Mouse (Mus musculus) embryonic facial prominence, embryonic 15.5 days (tissue): ENCODE measurements at regions not wholly inside any gene's neighbourhood (a gene's known extent, or its start where the extent isn't known, plus 50 kb on each side); places are given as distances from the start of the nearest gene placed in this dataset.

Source experiments
- ATAC-seq: fragments of 200-750 bp; cut with Nextera tagmentation; 2 replicates; pipeline ENCODE4 v1.8.0; 2017; ENCODE audit warnings: low read depth, moderate TSS enrichment; ENCODE audit not compliant: insufficient number of reproducible peaks, low FRiP score, low TSS enrichment
- H3K27ac ChIP-seq: fragments of 300-500 bp; sonication (generic); replicated peaks from 2 replicates; pipeline ENCODE4 v1.5.1; 2015; ENCODE audit warnings: mild to moderate bottlenecking, inconsistent platforms
- H3K27me3 ChIP-seq: fragments of 300-500 bp; sonication (generic); 2 replicates; pipeline ENCODE4 v1.6.1; 2015; ENCODE audit warnings: inconsistent platforms
- H3K36me3 ChIP-seq: fragments of 300-500 bp; sonication (generic); 2 replicates; pipeline ENCODE4 v1.6.1; 2015; ENCODE audit warnings: mild to moderate bottlenecking, inconsistent platforms
- H3K4me1 ChIP-seq: fragments of 300-500 bp; sonication (generic); 2 replicates; pipeline ENCODE4 v1.6.1; 2015; ENCODE audit warnings: inconsistent platforms
- H3K4me2 ChIP-seq: fragments of 300-500 bp; sonication (generic); replicated peaks from 2 replicates; pipeline ENCODE4 v1.6.1; 2015; ENCODE audit warnings: mild to moderate bottlenecking, inconsistent platforms
- H3K4me3 ChIP-seq: fragments of 300-500 bp; sonication (generic); replicated peaks from 2 replicates; pipeline ENCODE4 v1.5.1; 2015; ENCODE audit warnings: mild to moderate bottlenecking, inconsistent platforms
- H3K9ac ChIP-seq: fragments of 300-500 bp; sonication (generic); 2 replicates; pipeline ENCODE4 v1.6.1; 2015; ENCODE audit warnings: inconsistent platforms
- H3K9me3 ChIP-seq: fragments of 300-500 bp; sonication (generic); replicated peaks from 2 replicates; pipeline ENCODE4 v1.6.1; 2016; ENCODE audit warnings: inconsistent platforms
- WGBS: fragments of 180-500 bp; shearing (Covaris S2); methylation state at CpG from one replicate; pipeline ENCODE4 v1.1.7; 2015; 5-methylcytosine and 5-hydroxymethylcytosine counted together

- no peaks in the 10 kb centered on the region for H3K27me3 ChIP-seq
- 82% methylated on average over 5 of the region's 5 CpGs for WGBS
These were observed 180.5 kb upstream of the Dlk1 start for GRCm38 (mm10) chr12:109272101-109272500.

GRCm38 (mm10) chr12:109314850-109315249, 137.8 kb upstream of the Dlk1 start:
- Histone ChIP-seq H3K4me2 (no peak overlapping the region), H3K4me1 (no peaks in the 10 kb centered on the region), H3K36me3 (no peaks in the 10 kb centered on the region), H3K9me3 (no peaks in the 10 kb centered on the region), H3K9ac (no peak overlapping the region), H3K27me3 (no peaks in the 10 kb centered on the region), H3K27ac (no peak overlapping the region), H3K4me3 (no peak overlapping the region)
- WGBS, result 23% methylated on average over 6 of the region's 6 CpGs
- ATAC-seq, result no peak

More at GRCm38 (mm10) chr12:109272101-109272500, 180.5 kb upstream of the Dlk1 start:
- ATAC-seq, result no peak
- Histone ChIP-seq H3K9me3 (no peaks in the 10 kb centered on the region), H3K4me2 (no peak overlapping the region), H3K4me3 (no peak overlapping the region), H3K9ac (no peak overlapping the region), H3K27ac (no peak overlapping the region), H3K36me3 (no peaks in the 10 kb centered on the region), H3K4me1 (no peaks in the 10 kb centered on the region)

- ATAC-seq, result no peak
- 50% methylated on average over 11 of the region's 11 CpGs for WGBS
- H3K4me3 ChIP-seq, result no peak overlapping the region
- H3K27me3 ChIP-seq, result no peaks in the 10 kb centered on the region
- no peak overlapping the region for H3K9ac ChIP-seq
- no peaks in the 10 kb centered on the region for H3K36me3 ChIP-seq
- no peak overlapping the region for H3K27ac ChIP-seq
- no peak overlapping the region for H3K4me2 ChIP-seq
- H3K4me1 ChIP-seq, result no peaks in the 10 kb centered on the region
- H3K9me3 ChIP-seq, result no peaks in the 10 kb centered on the region
These were observed 126.6 kb upstream of the Dlk1 start for GRCm38 (mm10) chr12:109325986-109326385.

GRCm38 (mm10) chr12:109371327-109371726, 81.3 kb upstream of the Dlk1 start:
- WGBS, result 86% methylated on average over 2 of the region's 2 CpGs
- H3K4me2 ChIP-seq, result no peak overlapping the region
- H3K4me3 ChIP-seq, result no peak overlapping the region
- no peaks in the 10 kb centered on the region for H3K27me3 ChIP-seq
- no peaks in the 10 kb centered on the region for H3K4me1 ChIP-seq
- no peaks in the 10 kb centered on the region for H3K36me3 ChIP-seq
- no peaks in the 10 kb centered on the region for H3K9me3 ChIP-seq
- no peak for ATAC-seq
- no peak overlapping the region for H3K27ac ChIP-seq
- H3K9ac ChIP-seq, result no peak overlapping the region

- Histone ChIP-seq H3K4me2 (no peak overlapping the region), H3K27ac (no peak overlapping the region), H3K4me3 (no peak overlapping the region), H3K9ac (no peak overlapping the region), H3K36me3 (no peaks in the 10 kb centered on the region), H3K27me3 (peaks cover 4% of the 10 kb centered on the region; the same call in 1 of the 2 replicates), H3K4me1 (no peaks in the 10 kb centered on the region), H3K9me3 (no peaks in the 10 kb centered on the region; the same call in 1 of the 2 replicates)
- WGBS, result 73% methylated on average over 5 of the region's 5 CpGs
- ATAC-seq, result no peak
These were observed 66.8 kb upstream of the Dlk1 start for GRCm38 (mm10) chr12:109385794-109386193.

GRCm38 (mm10) chr12:109388791-109389190, 63.8 kb upstream of the Dlk1 start:
- H3K36me3 ChIP-seq, result no peaks in the 10 kb centered on the region
- H3K27me3 ChIP-seq, result peaks cover 4% of the 10 kb centered on the region; the same call in 1 of the 2 replicates
- H3K9ac ChIP-seq, result no peak overlapping the region
- WGBS, result 47% methylated on average over 7 of the region's 7 CpGs
- no peaks in the 10 kb centered on the region for H3K9me3 ChIP-seq
- ATAC-seq, result no peak
- no peak overlapping the region for H3K4me3 ChIP-seq
- no peak overlapping the region for H3K4me2 ChIP-seq
- H3K27ac ChIP-seq, result no peak overlapping the region
- H3K4me1 ChIP-seq, result peaks cover 3% of the 10 kb centered on the region

- no peak for ATAC-seq
- H3K4me1 ChIP-seq, result peaks cover 15% of the 10 kb centered on the region
- no peak overlapping the region for H3K4me2 ChIP-seq
- no peak overlapping the region for H3K4me3 ChIP-seq
- H3K9ac ChIP-seq, result no peak overlapping the region
- H3K27ac ChIP-seq, result no peak overlapping the region
- peaks cover 4% of the 10 kb centered on the region for H3K27me3 ChIP-seq
- no peaks in the 10 kb centered on the region for H3K9me3 ChIP-seq
- no peaks in the 10 kb centered on the region for H3K36me3 ChIP-seq
- 91% methylated on average over 12 of the region's 12 CpGs for WGBS
These were observed 62.2 kb upstream of the Dlk1 start for GRCm38 (mm10) chr12:109390388-109390920.

GRCm38 (mm10) chr12:109390978-109391377, 61.6 kb upstream of the Dlk1 start:
- Histone ChIP-seq H3K27me3 (peaks cover 4% of the 10 kb centered on the region), H3K9ac (no peak overlapping the region), H3K4me2 (no peak overlapping the region), H3K4me1 (peaks cover 15% of the 10 kb centered on the region), H3K27ac (no peak overlapping the region), H3K36me3 (no peaks in the 10 kb centered on the region), H3K4me3 (no peak overlapping the region), H3K9me3 (no peaks in the 10 kb centered on the region)
- no peak for ATAC-seq
- 74% methylated on average over 8 of the region's 8 CpGs for WGBS

- ATAC-seq, result no peak
- H3K36me3 ChIP-seq, result no peaks in the 10 kb centered on the region
- H3K9ac ChIP-seq, result no peak overlapping the region
- H3K9me3 ChIP-seq, result no peaks in the 10 kb centered on the region
- H3K27me3 ChIP-seq, result peaks cover 4% of the 10 kb centered on the region
- no peak overlapping the region for H3K27ac ChIP-seq
- H3K4me2 ChIP-seq, result peak overlapping the region; percentile 30
- peaks cover 30% of the 10 kb centered on the region for H3K4me1 ChIP-seq
- WGBS, result 43% methylated on average over 8 of the region's 8 CpGs
- H3K4me3 ChIP-seq, result no peak overlapping the region
These were observed 59.3 kb upstream of the Dlk1 start for GRCm38 (mm10) chr12:109393326-109393725.

GRCm38 (mm10) chr12:109393795-109394194, 58.8 kb upstream of the Dlk1 start:
- Histone ChIP-seq H3K4me3 (no peak overlapping the region), H3K36me3 (no peaks in the 10 kb centered on the region), H3K4me2 (peak overlapping the region; percentile 30), H3K9ac (no peak overlapping the region), H3K4me1 (peaks cover 33% of the 10 kb centered on the region), H3K9me3 (no peaks in the 10 kb centered on the region), H3K27me3 (peaks cover 4% of the 10 kb centered on the region), H3K27ac (no peak overlapping the region)
- ATAC-seq, result peak; percentile 41; the same call in 1 of the 2 replicates
- WGBS, result 12% methylated on average over 15 of the region's 15 CpGs

- Histone ChIP-seq H3K4me2 (no peak overlapping the region), H3K27me3 (peaks cover 4% of the 10 kb centered on the region), H3K4me1 (peaks cover 39% of the 10 kb centered on the region), H3K4me3 (no peak overlapping the region), H3K9me3 (no peaks in the 10 kb centered on the region), H3K27ac (no peak overlapping the region), H3K9ac (no peak overlapping the region), H3K36me3 (no peaks in the 10 kb centered on the region)
- ATAC-seq, result 0 out of 2 replicates have a peak, but pooled peaks have one; percentile 24
- 28% methylated on average over 11 of the region's 11 CpGs for WGBS
These were observed 58.2 kb upstream of the Dlk1 start for GRCm38 (mm10) chr12:109394396-109394795.

- H3K9ac ChIP-seq, result no peak overlapping the region
- no peak overlapping the region for H3K4me3 ChIP-seq
- H3K27ac ChIP-seq, result no peak overlapping the region
- H3K4me1 ChIP-seq, result peaks cover 61% of the 10 kb centered on the region
- H3K4me2 ChIP-seq, result no peak overlapping the region
- no peak for ATAC-seq
- H3K9me3 ChIP-seq, result no peaks in the 10 kb centered on the region
- WGBS, result 92% methylated on average over 6 of the region's 6 CpGs
- no peaks in the 10 kb centered on the region; the same call in 1 of the 2 replicates for H3K27me3 ChIP-seq
- H3K36me3 ChIP-seq, result no peaks in the 10 kb centered on the region
These were observed 56.0 kb upstream of the Dlk1 start for GRCm38 (mm10) chr12:109396614-109397013.
